Mouse (Mus musculus) thymus, adult 2 months (tissue): Measurements from ENCODE around the gene Gm20388. TPM values are rescaled to one million over a fixed set of nuclear protein-coding genes. Genes with fewer than 3 reads are reported as not detected.
"Not testable (repeated sequence)": the region's sequence is repeated elsewhere in the genome, so short reads cannot be mapped to it uniquely, and the experiment has no call there.

Experiments
- DNase-seq: peaks from one replicate; pipeline ENCODE4 v3.0.0; 2021
- H3K27ac ChIP-seq: fragments of 200-500 bp; 2 replicates; pipeline ENCODE4 v1.5.1; 2012; ENCODE audit warnings: low read length, control low read depth; ENCODE audit not compliant: control insufficient read depth, insufficient read depth
- H3K27me3 ChIP-seq: fragments of 200-500 bp; 2 replicates; pipeline ENCODE4 v1.6.1; 2012; ENCODE audit warnings: mild to moderate bottlenecking, low read length, moderate library complexity, mixed read lengths; ENCODE audit not compliant: control insufficient read depth, insufficient read depth
- H3K36me3 ChIP-seq: fragments of 200-500 bp; 2 replicates; pipeline ENCODE4 v1.6.1; 2012; ENCODE audit warnings: mild to moderate bottlenecking, low read length, moderate library complexity; ENCODE audit not compliant: control insufficient read depth, insufficient read depth
- H3K4me1 ChIP-seq: fragments of 200-500 bp; replicated peaks from 2 replicates; pipeline ENCODE4 v1.6.1; 2012; ENCODE audit warnings: low read length; ENCODE audit not compliant: control insufficient read depth, insufficient read depth
- H3K4me3 ChIP-seq: fragments of 200-500 bp; 2 replicates; pipeline ENCODE4 v1.5.1; 2012; ENCODE audit warnings: mild to moderate bottlenecking, low read length, control low read depth, moderate library complexity; ENCODE audit not compliant: control insufficient read depth, insufficient read depth
- CTCF ChIP-seq: fragments of 200-500 bp; IDR thresholded peaks from 2 replicates; pipeline ENCODE4 v1.5.1; 2012; ENCODE audit warnings: mild to moderate bottlenecking, control low read depth, low read length, moderate library complexity, borderline replicate concordance; ENCODE audit not compliant: control insufficient read depth, poor library complexity, insufficient read depth; ENCODE audit errors: extremely low read depth
- POLR2A ChIP-seq: fragments of 200-500 bp; IDR thresholded peaks from 2 replicates; pipeline ENCODE4 v1.6.1; 2012; ENCODE audit warnings: mild to moderate bottlenecking, low read length, control low read depth, moderate library complexity; ENCODE audit not compliant: control insufficient read depth, poor library complexity, insufficient read depth; ENCODE audit errors: extremely low read depth
- WGBS: fragments of 180-500 bp; shearing (Covaris S2); methylation state at CpG from one replicate; pipeline ENCODE4 v1.1.7; 2018; 5-methylcytosine and 5-hydroxymethylcytosine counted together
- polyA plus RNA-seq: library from polyadenylated mRNA; depleted of rRNA; stranded (reverse); fragments of >200 nt; gene quantifications from 2 replicates; pipeline ENCODE4 v1.2.3, GENCODE M21; 2012

The Gm20388 gene
- polyA plus RNA-seq, 1 experiment = 103 TPM

- no peaks in the 10 kb centered on the region for H3K36me3 ChIP-seq
- DNase-seq = no peak
- no peaks in the 10 kb centered on the region for H3K27me3 ChIP-seq
- 40% methylated on average over 15 of the region's 15 CpGs for WGBS
- H3K27ac ChIP-seq = no peak overlapping the region
- peaks cover 19% of the 10 kb centered on the region for H3K4me1 ChIP-seq
- no peak for TF ChIP-seq POLR2A
- TF ChIP-seq CTCF = no peak
- peak overlapping the region; percentile 67 for H3K4me3 ChIP-seq
These were observed 3894.6 kb downstream of the Gm20388 start for GRCm38 (mm10) chr8:123805209-123805717.

- no peak within 1 kb of the TSS for H3K27ac ChIP-seq
- H3K4me1 ChIP-seq = peaks cover 19% of the 10 kb centered on the region
- no peaks in the 10 kb centered on the region for H3K27me3 ChIP-seq
- no peaks in the 10 kb centered on the region for H3K36me3 ChIP-seq
- H3K4me3 ChIP-seq = peak within 1 kb of the TSS; percentile 67
- TF ChIP-seq CTCF = no peak
- TF ChIP-seq POLR2A = peak; percentile 42; the same call in 1 of the 2 replicates
- DNase-seq = peak; percentile 70
- 1% methylated on average over 45 of the region's 48 CpGs for WGBS
These were observed 3895.2 kb downstream of the Gm20388 start, which contains the start of gene Rab4a for GRCm38 (mm10) chr8:123805718-123806373. Gene Rab4a (plus strand): TSS chr8:123805985.

GRCm38 (mm10) chr8:123806374-123806935 lies 3895.8 kb downstream of the Gm20388 start:
- Histone ChIP-seq H3K4me3 (peak overlapping the region; percentile 67), H3K27ac (no peak overlapping the region), H3K36me3 (no peaks in the 10 kb centered on the region), H3K4me1 (peaks cover 19% of the 10 kb centered on the region), H3K27me3 (no peaks in the 10 kb centered on the region)
- TF ChIP-seq POLR2A = no peak
- TF ChIP-seq CTCF = no peak
- DNase-seq = no peak
- 8% methylated on average over 12 of the region's 12 CpGs for WGBS

- WGBS = 6% methylated on average over 14 of the region's 14 CpGs
- Histone ChIP-seq H3K4me3 (no peak overlapping the region), H3K27ac (no peak overlapping the region), H3K4me1 (peaks cover 19% of the 10 kb centered on the region), H3K36me3 (no peaks in the 10 kb centered on the region), H3K27me3 (no peaks in the 10 kb centered on the region)
- no peak for TF ChIP-seq CTCF
- no peak for TF ChIP-seq POLR2A
- no peak for DNase-seq
These were observed 3896.4 kb downstream of the Gm20388 start for GRCm38 (mm10) chr8:123807024-123807431.

GRCm38 (mm10) chr8:123807852-123808573 lies 3897.4 kb downstream of the Gm20388 start:
- TF ChIP-seq CTCF (no peak), POLR2A (no peak)
- 69% methylated on average over 6 of the region's 6 CpGs for WGBS
- Histone ChIP-seq H3K36me3 (no peaks in the 10 kb centered on the region), H3K4me3 (no peak overlapping the region), H3K27me3 (no peaks in the 10 kb centered on the region), H3K4me1 (peaks cover 19% of the 10 kb centered on the region), H3K27ac (no peak overlapping the region)
- DNase-seq = no peak

GRCm38 (mm10) chr8:123808671-123809070 lies 3898.0 kb downstream of the Gm20388 start:
- no peak overlapping the region for H3K27ac ChIP-seq
- H3K36me3 ChIP-seq = no peaks in the 10 kb centered on the region
- no peaks in the 10 kb centered on the region for H3K27me3 ChIP-seq
- H3K4me3 ChIP-seq = no peak overlapping the region
- peaks cover 19% of the 10 kb centered on the region for H3K4me1 ChIP-seq
- 98% methylated on average over 7 of the region's 7 CpGs for WGBS
- no peak for DNase-seq
- TF ChIP-seq POLR2A = no peak
- TF ChIP-seq CTCF = no peak

- not testable (repeated sequence) for H3K36me3 ChIP-seq, DNase-seq, H3K27ac ChIP-seq, H3K4me3 ChIP-seq, H3K27me3 ChIP-seq
- H3K4me1 ChIP-seq = peaks cover 19% of the 10 kb centered on the region
- 97% methylated on average over 4 of the region's 4 CpGs for WGBS
These were observed 3898.7 kb downstream of the Gm20388 start for GRCm38 (mm10) chr8:123809342-123809741.
